Mouse (Mus musculus) hindbrain, embryonic 12.5 days (tissue): Measurements from ENCODE around the gene Gm38394. TPM values are rescaled to one million over a fixed set of nuclear protein-coding genes. Genes with fewer than 3 reads are reported as not detected.

Experiments
- ATAC-seq: fragments of 200-750 bp; cut with Nextera tagmentation; 2 replicates; pipeline ENCODE4 v1.8.0; 2017; ENCODE audit warnings: moderate TSS enrichment; ENCODE audit not compliant: low FRiP score
- H3K27ac ChIP-seq: fragments of 300-500 bp; sonication (generic); 2 replicates; pipeline ENCODE4 v1.5.1; 2016; ENCODE audit warnings: mild to moderate bottlenecking
- H3K27me3 ChIP-seq: fragments of 300-500 bp; sonication (generic); 2 replicates; pipeline ENCODE4 v1.6.1; 2016; ENCODE audit warnings: mild to moderate bottlenecking
- H3K36me3 ChIP-seq: fragments of 300-500 bp; sonication (generic); 2 replicates; pipeline ENCODE4 v1.6.1; 2016; ENCODE audit warnings: mild to moderate bottlenecking
- H3K4me1 ChIP-seq: fragments of 300-500 bp; sonication (generic); 2 replicates; pipeline ENCODE4 v1.6.1; 2016
- H3K4me2 ChIP-seq: fragments of 300-500 bp; sonication (generic); replicated peaks from 2 replicates; pipeline ENCODE4 v1.6.1; 2016; ENCODE audit warnings: mild to moderate bottlenecking
- H3K4me3 ChIP-seq: fragments of 300-500 bp; sonication (generic); 2 replicates; pipeline ENCODE4 v1.5.1; 2016; ENCODE audit warnings: mild to moderate bottlenecking
- H3K9ac ChIP-seq: fragments of 300-500 bp; sonication (generic); 2 replicates; pipeline ENCODE4 v1.6.1; 2016; ENCODE audit warnings: mild to moderate bottlenecking, moderate library complexity
- H3K9me3 ChIP-seq: fragments of 300-500 bp; sonication (generic); replicated peaks from 2 replicates; pipeline ENCODE4 v1.6.1; 2016; ENCODE audit warnings: mild to moderate bottlenecking
- WGBS: fragments of 180-500 bp; shearing (Covaris S2); methylation state at CpG from one replicate; pipeline ENCODE4 v1.1.7; 2016; 5-methylcytosine and 5-hydroxymethylcytosine counted together
- polyA plus RNA-seq: library from polyadenylated mRNA; unstranded; fragments of >200 nt; fragmentation: Nextera tagmentation; extraction: Ambion mirVana; gene quantifications from 2 replicates; pipeline ENCODE4 v1.2.1, GENCODE M21; 2016

The Gm38394 gene
- polyA plus RNA-seq, 1 experiment from 2014 or later = 6.9 TPM

GRCm38 (mm10) chr1:133660466-133661202, 484 bp downstream of the Gm38394 start, which contains the start of gene Zbed6:
Gene Zbed6 (minus strand): TSS chr1:133660885.
- H3K4me3 ChIP-seq = peak within 1 kb of the TSS; percentile 87
- H3K36me3 ChIP-seq = peaks cover 15% of the 10 kb centered on the region
- H3K4me2 ChIP-seq = peak within 1 kb of the TSS; percentile 92
- H3K4me1 ChIP-seq = peaks cover 31% of the 10 kb centered on the region
- ATAC-seq = peak; percentile 88
- no peaks in the 10 kb centered on the region for H3K27me3 ChIP-seq
- peak within 1 kb of the TSS; percentile 87 for H3K9ac ChIP-seq
- WGBS = 2% methylated on average over 36 of the region's 41 CpGs
- H3K27ac ChIP-seq = peak within 1 kb of the TSS; percentile 93
- no peaks in the 10 kb centered on the region for H3K9me3 ChIP-seq

GRCm38 (mm10) chr1:133658878-133659277, 2.2 kb downstream of the Gm38394 start:
- WGBS = 89% methylated on average over 3 of the region's 3 CpGs
- no peak for ATAC-seq
- H3K4me1 ChIP-seq = peaks cover 34% of the 10 kb centered on the region
- H3K4me3 ChIP-seq = no peak overlapping the region
- H3K27ac ChIP-seq = no peak overlapping the region
- no peak overlapping the region for H3K4me2 ChIP-seq
- H3K36me3 ChIP-seq = peaks cover 16% of the 10 kb centered on the region
- no peaks in the 10 kb centered on the region for H3K27me3 ChIP-seq
- H3K9ac ChIP-seq = no peak overlapping the region
- H3K9me3 ChIP-seq = no peaks in the 10 kb centered on the region

GRCm38 (mm10) chr1:133656811-133657210, 4.3 kb downstream of the Gm38394 start:
- 70% methylated on average over 5 of the region's 5 CpGs for WGBS
- no peaks in the 10 kb centered on the region for H3K9me3 ChIP-seq

GRCm38 (mm10) chr1:133653033-133653432, 8.1 kb downstream of the Gm38394 start:
- Histone ChIP-seq H3K4me1 (peaks cover 23% of the 10 kb centered on the region), H3K4me2 (no peak overlapping the region), H3K9ac (no peak overlapping the region), H3K36me3 (peaks cover 24% of the 10 kb centered on the region), H3K27ac (no peak overlapping the region), H3K9me3 (no peaks in the 10 kb centered on the region), H3K27me3 (no peaks in the 10 kb centered on the region), H3K4me3 (no peak overlapping the region)
- 96% methylated on average over 1 of the region's 1 CpGs for WGBS
- no peak for ATAC-seq

More at GRCm38 (mm10) chr1:133656811-133657210, 4.3 kb downstream of the Gm38394 start:
- no peaks in the 10 kb centered on the region for H3K27me3 ChIP-seq
- no peak for ATAC-seq
- no peak overlapping the region for H3K9ac ChIP-seq
- no peak overlapping the region for H3K27ac ChIP-seq
- 0 out of 2 replicates have a peak overlapping the region, but pooled peaks have one; percentile 13 for H3K4me2 ChIP-seq
- H3K4me3 ChIP-seq = no peak overlapping the region
- H3K4me1 ChIP-seq = peaks cover 37% of the 10 kb centered on the region
- H3K36me3 ChIP-seq = peaks cover 21% of the 10 kb centered on the region

- Histone ChIP-seq H3K27me3 (no peaks in the 10 kb centered on the region), H3K27ac (no peak overlapping the region), H3K9ac (no peak overlapping the region), H3K4me1 (peaks cover 5% of the 10 kb centered on the region; the same call in 1 of the 2 replicates), H3K36me3 (peaks cover 32% of the 10 kb centered on the region), H3K4me3 (no peak overlapping the region), H3K9me3 (no peaks in the 10 kb centered on the region), H3K4me2 (no peak overlapping the region)
- 94% methylated on average over 7 of the region's 7 CpGs for WGBS
- no peak for ATAC-seq
Observed at GRCm38 (mm10) chr1:133650288-133651055, 10.6 kb downstream of the Gm38394 start.

GRCm38 (mm10) chr1:133645652-133646051, 15.5 kb downstream of the Gm38394 start:
- no peak for ATAC-seq
- H3K27ac ChIP-seq = no peak overlapping the region
- no peak overlapping the region for H3K4me2 ChIP-seq
- no peak overlapping the region for H3K9ac ChIP-seq
- peaks cover 64% of the 10 kb centered on the region for H3K36me3 ChIP-seq
- H3K4me1 ChIP-seq = no peaks in the 10 kb centered on the region
- no peaks in the 10 kb centered on the region for H3K27me3 ChIP-seq
- no peak overlapping the region for H3K4me3 ChIP-seq
- no peaks in the 10 kb centered on the region for H3K9me3 ChIP-seq
- WGBS = 98% methylated on average over 5 of the region's 5 CpGs

GRCm38 (mm10) chr1:133641163-133641562, 20.0 kb downstream of the Gm38394 start:
- Histone ChIP-seq H3K9me3 (no peaks in the 10 kb centered on the region), H3K27ac (no peak overlapping the region), H3K4me1 (no peaks in the 10 kb centered on the region), H3K9ac (no peak overlapping the region), H3K27me3 (no peaks in the 10 kb centered on the region), H3K4me3 (no peak overlapping the region), H3K4me2 (no peak overlapping the region), H3K36me3 (peaks cover 91% of the 10 kb centered on the region)
- ATAC-seq = no peak
- 90% methylated on average over 2 of the region's 2 CpGs for WGBS

- no peaks in the 10 kb centered on the region for H3K4me1 ChIP-seq
- H3K4me2 ChIP-seq = no peak overlapping the region
- 93% methylated on average over 6 of the region's 6 CpGs for WGBS
- H3K27ac ChIP-seq = no peak overlapping the region
- no peaks in the 10 kb centered on the region for H3K27me3 ChIP-seq
- H3K36me3 ChIP-seq = peaks cover 91% of the 10 kb centered on the region
- H3K9ac ChIP-seq = no peak overlapping the region
- H3K4me3 ChIP-seq = no peak overlapping the region
- H3K9me3 ChIP-seq = no peaks in the 10 kb centered on the region
- no peak for ATAC-seq
Observed at GRCm38 (mm10) chr1:133638517-133638916, 22.6 kb downstream of the Gm38394 start.

GRCm38 (mm10) chr1:133632168-133632567, 28.9 kb downstream of the Gm38394 start:
- 94% methylated on average over 2 of the region's 2 CpGs for WGBS
- Histone ChIP-seq H3K27me3 (no peaks in the 10 kb centered on the region), H3K27ac (no peak overlapping the region), H3K4me2 (no peak overlapping the region), H3K9ac (no peak overlapping the region), H3K9me3 (no peaks in the 10 kb centered on the region), H3K4me1 (no peaks in the 10 kb centered on the region), H3K4me3 (no peak overlapping the region), H3K36me3 (peaks cover 85% of the 10 kb centered on the region)
- no peak for ATAC-seq

- no peak overlapping the region for H3K4me2 ChIP-seq
- no peaks in the 10 kb centered on the region for H3K4me1 ChIP-seq
- no peak overlapping the region for H3K27ac ChIP-seq
- no peak for ATAC-seq
- H3K9me3 ChIP-seq = no peaks in the 10 kb centered on the region
- H3K4me3 ChIP-seq = no peak overlapping the region
- no peak overlapping the region for H3K9ac ChIP-seq
- no peaks in the 10 kb centered on the region for H3K27me3 ChIP-seq
- peaks cover 87% of the 10 kb centered on the region for H3K36me3 ChIP-seq
- WGBS = 76% methylated on average over 2 of the region's 2 CpGs
Observed at GRCm38 (mm10) chr1:133625052-133625451, 36.1 kb downstream of the Gm38394 start.

GRCm38 (mm10) chr1:133618311-133618710, 42.8 kb downstream of the Gm38394 start:
- WGBS = 86% methylated on average over 8 of the region's 8 CpGs
- H3K4me2 ChIP-seq = no peak overlapping the region
- no peaks in the 10 kb centered on the region for H3K9me3 ChIP-seq
- no peak for ATAC-seq
- H3K4me1 ChIP-seq = no peaks in the 10 kb centered on the region
- H3K27me3 ChIP-seq = no peaks in the 10 kb centered on the region
- peaks cover 51% of the 10 kb centered on the region for H3K36me3 ChIP-seq
- H3K9ac ChIP-seq = no peak overlapping the region
- H3K27ac ChIP-seq = no peak overlapping the region
- H3K4me3 ChIP-seq = no peak overlapping the region

- Histone ChIP-seq H3K9ac (no peak overlapping the region), H3K4me1 (no peaks in the 10 kb centered on the region), H3K36me3 (peaks cover 47% of the 10 kb centered on the region), H3K4me3 (no peak overlapping the region), H3K27me3 (no peaks in the 10 kb centered on the region), H3K27ac (no peak overlapping the region), H3K9me3 (no peaks in the 10 kb centered on the region), H3K4me2 (no peak overlapping the region)
- 84% methylated on average over 2 of the region's 2 CpGs for WGBS
- no peak for ATAC-seq
Observed at GRCm38 (mm10) chr1:133617908-133618307, 43.2 kb downstream of the Gm38394 start.
